Mouse (Mus musculus) lung, postnatal 0 days (tissue): ENCODE data around the gene Tubb2a. TPM values are rescaled to one million over a fixed set of nuclear protein-coding genes. Genes with fewer than 3 reads are reported as not detected.

Experiments
- ATAC-seq: fragments of 200-750 bp; cut with Nextera tagmentation; 2 replicates; pipeline ENCODE4 v1.8.0; 2017; ENCODE audit warnings: moderate library complexity
- DNase-seq: peaks from one replicate; pipeline ENCODE4 v3.0.0-alpha.2; 2016; ENCODE audit warnings: low spot score
- H3K27ac ChIP-seq: fragments of 300-500 bp; sonication (generic); 2 replicates; pipeline ENCODE4 v1.5.1; 2014; ENCODE audit warnings: antibody characterized with exemption, mild to moderate bottlenecking, low read length, mixed read lengths
- H3K27me3 ChIP-seq: fragments of 300-500 bp; sonication (generic); replicated peaks from 2 replicates; pipeline ENCODE4 v1.6.1; 2014; ENCODE audit warnings: low read length, mixed read lengths; ENCODE audit not compliant: insufficient read depth
- H3K36me3 ChIP-seq: fragments of 300-500 bp; sonication (generic); 2 replicates; pipeline ENCODE4 v1.6.1; 2014; ENCODE audit warnings: low read length, mixed read lengths; ENCODE audit not compliant: insufficient read depth
- H3K4me1 ChIP-seq: fragments of 300-500 bp; sonication (generic); 2 replicates; pipeline ENCODE4 v1.6.1; 2014; ENCODE audit warnings: antibody characterized with exemption, low read depth, low read length, mixed read lengths; ENCODE audit not compliant: insufficient read depth
- H3K4me2 ChIP-seq: fragments of 300-500 bp; sonication (generic); replicated peaks from 2 replicates; pipeline ENCODE4 v1.6.1; 2014; ENCODE audit warnings: low read depth, mild to moderate bottlenecking, low read length, moderate library complexity, mixed read lengths
- H3K4me3 ChIP-seq: fragments of 300-500 bp; sonication (generic); 2 replicates; pipeline ENCODE4 v1.5.1; 2014; ENCODE audit warnings: low read depth, low read length
- H3K9ac ChIP-seq: fragments of 300-500 bp; sonication (generic); replicated peaks from 2 replicates; pipeline ENCODE4 v1.6.1; 2014; ENCODE audit warnings: low read depth, mild to moderate bottlenecking
- H3K9me3 ChIP-seq: fragments of 300-500 bp; sonication (generic); 2 replicates; pipeline ENCODE4 v1.6.1; 2016; ENCODE audit warnings: low read length, mixed read lengths
- CTCF ChIP-seq: IDR thresholded peaks from 2 replicates; pipeline ENCODE4 v1.5.1; 2016; ENCODE audit warnings: antibody characterized with exemption, mild to moderate bottlenecking
- EP300 ChIP-seq: IDR thresholded peaks from 2 replicates; pipeline ENCODE4 v1.6.1; 2016; ENCODE audit warnings: antibody characterized with exemption, mild to moderate bottlenecking, control low read depth
- WGBS: fragments of 180-500 bp; shearing (Covaris S2); extraction: QIAGEN DNeasy Blood & Tissue Kit; methylation state at CpG from one replicate; pipeline ENCODE4 v1.1.7; 2014; 5-methylcytosine and 5-hydroxymethylcytosine counted together
- polyA plus RNA-seq: library from polyadenylated mRNA; unstranded; fragments of >200 nt; fragmentation: Nextera tagmentation; extraction: Ambion mirVana; gene quantifications from 2 replicates; pipeline ENCODE4 v1.2.1, GENCODE M21; 2015

Gene Tubb2a
- polyA plus RNA-seq = 152 and 167 TPM in 2 replicates

GRCm38 (mm10) chr13:34077492-34078271, at the start of gene Tubb2a:
Tubb2a (minus strand) TSS chr13:34078007.
- DNase-seq = peak; percentile 96

GRCm38 (mm10) chr13:34125711-34126110, 47.9 kb upstream of the Tubb2a start:
- no peaks in the 10 kb centered on the region for H3K9me3 ChIP-seq
- WGBS = 61% methylated on average over 4 of the region's 4 CpGs
- no peak overlapping the region for H3K27ac ChIP-seq
- H3K9ac ChIP-seq = no peak overlapping the region
- no peaks in the 10 kb centered on the region for H3K36me3 ChIP-seq
- ATAC-seq = no peak
- no peaks in the 10 kb centered on the region for H3K27me3 ChIP-seq
- H3K4me1 ChIP-seq = 0 out of 2 replicates have a peak, but pooled peaks cover 2% of the 10 kb centered on the region
- no peak overlapping the region for H3K4me2 ChIP-seq
- TF ChIP-seq EP300 = no peak
- no peak for TF ChIP-seq CTCF
- no peak for DNase-seq
- no peak overlapping the region for H3K4me3 ChIP-seq

More at GRCm38 (mm10) chr13:34077492-34078271, at the start of gene Tubb2a:
- peak; percentile 93 for ATAC-seq
- no peaks in the 10 kb centered on the region for H3K36me3 ChIP-seq
- H3K9ac ChIP-seq = peak within 1 kb of the TSS; percentile 74
- no peaks in the 10 kb centered on the region for H3K27me3 ChIP-seq
- peak within 1 kb of the TSS; percentile 87 for H3K4me2 ChIP-seq
- peak within 1 kb of the TSS; percentile 80 for H3K27ac ChIP-seq
- under 1% methylated on average over 40 of the region's 45 CpGs for WGBS
- no peak for TF ChIP-seq EP300
- TF ChIP-seq CTCF = peak; percentile 77
- peak within 1 kb of the TSS; percentile 78 for H3K4me3 ChIP-seq
- H3K4me1 ChIP-seq = peaks cover 13% of the 10 kb centered on the region; the same call in 1 of the 2 replicates
- H3K9me3 ChIP-seq = no peaks in the 10 kb centered on the region

GRCm38 (mm10) chr13:34120536-34120935, 42.7 kb upstream of the Tubb2a start:
- Histone ChIP-seq H3K27me3 (no peaks in the 10 kb centered on the region), H3K36me3 (no peaks in the 10 kb centered on the region), H3K4me3 (no peak overlapping the region), H3K27ac (no peak overlapping the region), H3K4me1 (no peaks in the 10 kb centered on the region), H3K9me3 (no peaks in the 10 kb centered on the region), H3K9ac (no peak overlapping the region), H3K4me2 (no peak overlapping the region)
- no peak for DNase-seq
- ATAC-seq = no peak
- TF ChIP-seq EP300 (no peak), CTCF (no peak)
- 96% methylated on average over 2 of the region's 2 CpGs for WGBS

GRCm38 (mm10) chr13:34119406-34119805, 41.6 kb upstream of the Tubb2a start:
- Histone ChIP-seq H3K9ac (no peak overlapping the region), H3K27me3 (no peaks in the 10 kb centered on the region), H3K4me3 (no peak overlapping the region), H3K27ac (no peak overlapping the region), H3K4me1 (no peaks in the 10 kb centered on the region), H3K4me2 (no peak overlapping the region), H3K36me3 (no peaks in the 10 kb centered on the region), H3K9me3 (no peaks in the 10 kb centered on the region)
- TF ChIP-seq CTCF (no peak), EP300 (no peak)
- ATAC-seq (no peak), DNase-seq (no peak)
- WGBS = 26% methylated on average over 4 of the region's 4 CpGs

GRCm38 (mm10) chr13:34118816-34119215, 41.0 kb upstream of the Tubb2a start:
- no peak overlapping the region for H3K9ac ChIP-seq
- H3K36me3 ChIP-seq = no peaks in the 10 kb centered on the region
- DNase-seq = no peak
- no peaks in the 10 kb centered on the region for H3K9me3 ChIP-seq
- 62% methylated on average over 4 of the region's 4 CpGs for WGBS
- no peak overlapping the region for H3K4me2 ChIP-seq
- H3K27ac ChIP-seq = no peak overlapping the region
- no peak overlapping the region for H3K4me3 ChIP-seq
- H3K4me1 ChIP-seq = no peaks in the 10 kb centered on the region
- TF ChIP-seq EP300 (no peak), CTCF (no peak)
- ATAC-seq = no peak
- no peaks in the 10 kb centered on the region for H3K27me3 ChIP-seq

- H3K9ac ChIP-seq = no peak overlapping the region
- H3K4me3 ChIP-seq = no peak overlapping the region
- H3K36me3 ChIP-seq = no peaks in the 10 kb centered on the region
- DNase-seq (no peak), ATAC-seq (no peak)
- TF ChIP-seq EP300 = no peak
- TF ChIP-seq CTCF = no peak
- no peak overlapping the region for H3K4me2 ChIP-seq
- 67% methylated on average over 6 of the region's 6 CpGs for WGBS
- no peaks in the 10 kb centered on the region for H3K9me3 ChIP-seq
- H3K4me1 ChIP-seq = no peaks in the 10 kb centered on the region
- H3K27ac ChIP-seq = no peak overlapping the region
- no peaks in the 10 kb centered on the region for H3K27me3 ChIP-seq
Observed at GRCm38 (mm10) chr13:34116508-34116907, 38.7 kb upstream of the Tubb2a start.
